Mouse (Mus musculus) testis, adult 2 months (tissue): Measurements from ENCODE around the gene Tspan18.

Experiments
- CTCF ChIP-seq: fragments of 200-500 bp; IDR thresholded peaks from 2 replicates; pipeline ENCODE4 v1.5.1; 2012; ENCODE audit warnings: low read depth, mild to moderate bottlenecking, inconsistent platforms, low read length, moderate library complexity; ENCODE audit not compliant: control insufficient read depth, insufficient read depth, insufficient replicate concordance
- POLR2A ChIP-seq: fragments of 200-500 bp; IDR thresholded peaks from 2 replicates; pipeline ENCODE4 v1.6.1; 2012; ENCODE audit warnings: low read depth, mild to moderate bottlenecking, inconsistent platforms, low read length, moderate library complexity; ENCODE audit not compliant: control insufficient read depth

- TF ChIP-seq CTCF (no peak), POLR2A (no peak)
Observed at GRCm38 (mm10) chr2:93357391-93357790, 23.1 kb upstream of the Tspan18 start.
